Mouse (Mus musculus): ENCODE results near the gene Sema6b.

- TF ChIP-seq POLR2A (IDR thresholded peaks at IDR 0.05; ENCODE audit: insufficient read depth, low read depth, low read length), result no peak
- TF ChIP-seq CTCF (IDR thresholded peaks at IDR 0.05; ENCODE audit: insufficient read depth, low read depth, low read length), result no peak
These were observed 9.0 kb downstream of the Sema6b start for GRCm38 (mm10) chr17:56131136-56131535.

Measured in olfactory bulb, adult 2 months (tissue).